Comparison of ENCODE assay signal across 8 mouse cellular contexts in the genomic region with DNA sequence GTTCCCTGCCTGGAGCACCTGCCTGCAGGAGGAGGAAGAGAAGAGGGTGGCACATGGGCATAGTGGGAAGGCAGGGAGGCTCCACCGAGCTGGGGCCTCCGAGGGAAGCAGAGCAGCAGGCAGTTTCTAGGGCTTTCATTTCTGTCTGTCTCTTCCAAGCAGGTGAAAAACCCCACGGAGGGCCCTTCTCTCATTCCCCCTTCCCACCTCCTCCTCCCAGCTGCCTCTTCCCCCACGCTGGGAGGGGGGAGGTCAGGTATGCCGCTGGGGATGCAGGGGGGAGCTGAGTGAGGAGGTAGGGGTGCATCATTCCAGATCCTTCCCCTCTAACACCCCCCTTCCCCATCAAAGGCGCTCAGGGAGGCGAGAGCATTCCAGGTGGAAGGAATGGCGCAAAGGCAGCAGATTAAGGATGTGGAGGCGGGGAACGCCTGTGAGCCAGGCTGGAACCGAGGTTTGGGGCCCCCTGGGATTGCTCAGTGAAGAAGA. TPM values are rescaled to one million over a fixed set of nuclear protein-coding genes. Genes with fewer than 3 reads are reported as not detected.
DNase-seq lines count a peak whose midpoint lies in the region; ATAC-seq lines count a peak whose summit lies in the region.

No protein-coding gene starts in this region.

- H3K36me3 ChIP-seq in lung, embryonic 15.5 days, result no peaks in the 10 kb centered on the region
- H3K36me3 ChIP-seq in intestine, embryonic 15.5 days, result no peaks in the 10 kb centered on the region
- no peaks in the 10 kb centered on the region for H3K36me3 ChIP-seq in stomach, embryonic 15.5 days

- peak; percentile 36 for DNase-seq in embryo, embryonic 11 days
- DNase-seq in embryo, embryonic 10 days (ENCODE audit: low spot score), result no peak
- no peak for DNase-seq in lung, postnatal 25 days (ENCODE audit: low spot score)
- DNase-seq in layer of hippocampus, postnatal 14 days (ENCODE audit: low spot score in 2 of 2), result no peak
- no peak for DNase-seq in cerebellum, adult 8-10 months

- H3K27ac ChIP-seq in lung, embryonic 15.5 days, result peak overlapping the region; percentile 31; the same call in 1 of the 2 replicates
- H3K27ac ChIP-seq in intestine, embryonic 15.5 days, result peak overlapping the region; percentile 17; the same call in 1 of the 2 replicates
- peak overlapping the region; percentile 68 for H3K27ac ChIP-seq in stomach, embryonic 15.5 days

- no peaks in the 10 kb centered on the region for H3K27me3 ChIP-seq in lung, embryonic 15.5 days
- H3K27me3 ChIP-seq in intestine, embryonic 15.5 days (replicated peaks), result no peaks in the 10 kb centered on the region
- H3K27me3 ChIP-seq in stomach, embryonic 15.5 days (replicated peaks), result no peaks in the 10 kb centered on the region

- H3K9me3 ChIP-seq in lung, embryonic 15.5 days, result no peaks in the 10 kb centered on the region
- no peaks in the 10 kb centered on the region for H3K9me3 ChIP-seq in intestine, embryonic 15.5 days
- H3K9me3 ChIP-seq in stomach, embryonic 15.5 days, result no peaks in the 10 kb centered on the region

- H3K4me2 ChIP-seq in lung, embryonic 15.5 days, result no peak overlapping the region
- H3K4me2 ChIP-seq in intestine, embryonic 15.5 days (replicated peaks), result peak overlapping the region; percentile 34
- H3K4me2 ChIP-seq in stomach, embryonic 15.5 days, result peak overlapping the region; percentile 35; the same call in 1 of the 2 replicates

- no peak for ATAC-seq in lung, embryonic 15.5 days (ENCODE audit: borderline replicate concordance, extremely low read depth, low FRiP score, low TSS enrichment)
- no peak for ATAC-seq in intestine, embryonic 15.5 days
- ATAC-seq in stomach, embryonic 15.5 days (ENCODE audit: insufficient read depth, low FRiP score, low read depth), result peak; percentile 29; the same call in 1 of the 2 replicates

- no peak overlapping the region for H3K4me3 ChIP-seq in lung, embryonic 15.5 days
- no peak overlapping the region for H3K4me3 ChIP-seq in intestine, embryonic 15.5 days (replicated peaks)
- H3K4me3 ChIP-seq in stomach, embryonic 15.5 days (replicated peaks), result no peak overlapping the region

- H3K4me1 ChIP-seq in lung, embryonic 15.5 days, result peaks cover 47% of the 10 kb centered on the region
- H3K4me1 ChIP-seq in intestine, embryonic 15.5 days (replicated peaks), result peaks cover 32% of the 10 kb centered on the region
- peaks cover 33% of the 10 kb centered on the region for H3K4me1 ChIP-seq in stomach, embryonic 15.5 days

- WGBS in lung, embryonic 15.5 days, result 10% methylated on average over 11 of the region's 11 CpGs
- WGBS in intestine, embryonic 15.5 days, result 18% methylated on average over 11 of the region's 11 CpGs
- WGBS in stomach, embryonic 15.5 days, result 21% methylated on average over 11 of the region's 11 CpGs

- H3K9ac ChIP-seq in lung, embryonic 15.5 days, result no peak overlapping the region
- peak overlapping the region; percentile 26; the same call in 1 of the 2 replicates for H3K9ac ChIP-seq in intestine, embryonic 15.5 days
- no peak overlapping the region for H3K9ac ChIP-seq in stomach, embryonic 15.5 days

RNA-seq across cellular contexts. Expression of a gene that starts 9.4 kb away (rescaled TPM):
- 120 and 136 TPM in 2 replicates for polyA plus RNA-seq in lung, embryonic 15.5 days (2015; fragmentation: Nextera tagmentation; extraction: Ambion mirVana)
- polyA plus RNA-seq in intestine, embryonic 15.5 days (2015; fragmentation: Nextera tagmentation; extraction: Ambion mirVana), result 92.5 and 115 TPM in 2 replicates
- 109 TPM in 2 replicates for polyA plus RNA-seq in stomach, embryonic 15.5 days (2015; fragmentation: Nextera tagmentation; extraction: Ambion mirVana)
- total RNA-seq in layer of hippocampus, postnatal 14 days (2021), result 10 to 100 TPM; 37.4 to 45.0 TPM

Comparison
In these comparisons a context has a peak if more than half of its experiments do, and no peak if none do; other contexts are left out.
1. H3K27ac ChIP-seq: peak in every context shown above with its lines; median percentile 68 in stomach, embryonic 15.5 days; 31 in lung, embryonic 15.5 days; 17 in intestine, embryonic 15.5 days.